ENCODE assay signal across 24 mouse cellular contexts in the genomic region with DNA sequence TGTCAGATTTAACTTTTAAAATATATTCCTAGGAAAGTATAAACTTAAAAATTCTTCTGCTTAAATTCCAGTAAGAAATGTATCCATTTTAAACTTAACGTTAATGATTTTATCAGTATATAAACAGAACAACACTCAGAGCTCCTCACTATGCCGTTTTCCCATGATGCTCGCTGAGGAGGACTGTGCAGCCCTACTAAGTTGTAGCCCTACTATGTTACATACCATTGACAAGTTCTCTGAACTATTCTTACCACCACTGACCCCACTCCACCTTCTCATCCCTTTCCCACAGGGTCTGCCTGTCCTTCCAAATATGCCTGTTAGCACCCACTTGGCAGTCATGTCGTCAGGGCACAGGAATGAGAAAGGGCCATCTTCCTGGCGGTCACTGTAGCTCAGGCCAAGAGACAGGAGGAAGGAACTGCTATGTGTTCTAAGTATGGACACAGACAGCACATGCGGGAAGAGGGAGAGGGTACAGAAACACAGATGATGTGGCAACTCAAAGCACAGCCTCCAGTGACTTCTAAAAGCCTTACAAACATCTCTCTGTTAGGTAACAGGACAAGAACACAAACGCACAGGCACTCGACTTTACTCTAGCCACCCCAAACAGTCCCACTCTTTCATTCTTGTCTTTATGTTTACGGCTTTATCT.
DNase-seq lines count a peak whose midpoint lies in the region; ATAC-seq and TF ChIP-seq lines count a peak whose summit lies in the region.
"Had no signal": no experiment of that assay in that cellular context is flagged by ENCODE, and none has a peak within 500 bp of the region (broad histone marks: within the 10 kb centered on the region; RNA-seq: fewer than 3 reads in every experiment).

No protein-coding gene starts in this region.

- DNase-seq in gastrocnemius, adult 18-20 months (ENCODE audit: low spot score) = peak; percentile 42
- no peak for DNase-seq in gastrocnemius, postnatal 10 days
- peak; percentile 20 for DNase-seq in lung, postnatal 0 days (ENCODE audit: low spot score)
- no peak for DNase-seq in lung, postnatal 25 days (ENCODE audit: low spot score)
- DNase-seq in adrenal gland, adult 8-10 months = no peak
- DNase-seq in liver, embryonic 11.5 days (ENCODE audit: low spot score) = no peak
- DNase-seq: adrenal gland, postnatal 36 days; cerebellum, adult 2 months; cerebellum, postnatal 36 days; heart, postnatal 14 days; lung, postnatal 14 days; right cerebral cortex, adult 18-20 months had no signal

- TF ChIP-seq EP300 in lung, postnatal 0 days (IDR thresholded peaks at IDR 0.05) = no peak

- H3K4me2 ChIP-seq in heart, embryonic 15.5 days = no peak overlapping the region
- H3K4me2 ChIP-seq in heart, embryonic 11.5 days = no peak overlapping the region
- H3K4me2 ChIP-seq in lung, postnatal 0 days (replicated peaks; ENCODE audit: low read depth, low read length) = no peak overlapping the region
- H3K4me2 ChIP-seq in liver, embryonic 11.5 days = no peak overlapping the region
- H3K4me2 ChIP-seq: embryonic facial prominence, embryonic 15.5 days; hindbrain, embryonic 15.5 days; intestine, embryonic 15.5 days; limb, embryonic 15.5 days; midbrain, embryonic 12.5 days; neural tube, embryonic 13.5 days had no signal

- H3K36me3 ChIP-seq in heart, embryonic 15.5 days = no peaks in the 10 kb centered on the region; the same call in 1 of the 2 replicates
- peaks cover 7% of the 10 kb centered on the region for H3K36me3 ChIP-seq in heart, embryonic 11.5 days (ENCODE audit: control insufficient read depth, insufficient read depth, low read length)
- H3K36me3 ChIP-seq in lung, postnatal 0 days (ENCODE audit: insufficient read depth, low read length) = peaks cover 9% of the 10 kb centered on the region; the same call in 1 of the 2 replicates
- no peaks in the 10 kb centered on the region; the same call in 1 of the 2 replicates for H3K36me3 ChIP-seq in liver, embryonic 11.5 days (ENCODE audit: control insufficient read depth, insufficient read depth, low read length)
- H3K36me3 ChIP-seq: hindbrain, embryonic 15.5 days; intestine, embryonic 15.5 days had no signal

- no peak overlapping the region for H3K9ac ChIP-seq in heart, embryonic 15.5 days
- H3K9ac ChIP-seq in heart, embryonic 11.5 days (ENCODE audit: low read depth, low read length) = no peak overlapping the region
- no peak overlapping the region for H3K9ac ChIP-seq in lung, postnatal 0 days (replicated peaks; ENCODE audit: low read depth)
- no peak overlapping the region for H3K9ac ChIP-seq in liver, embryonic 11.5 days (ENCODE audit: low read depth, low read length)
- H3K9ac ChIP-seq: embryonic facial prominence, embryonic 15.5 days; hindbrain, embryonic 15.5 days; intestine, embryonic 15.5 days; limb, embryonic 15.5 days; midbrain, embryonic 12.5 days; neural tube, embryonic 13.5 days had no signal

- peaks cover 17% of the 10 kb centered on the region for H3K4me1 ChIP-seq in heart, embryonic 15.5 days (replicated peaks)
- 0 out of 2 replicates have a peak, but pooled peaks cover 3% of the 10 kb centered on the region for H3K4me1 ChIP-seq in heart, embryonic 11.5 days (ENCODE audit: control insufficient read depth, insufficient read depth, low read length)
- no peaks in the 10 kb centered on the region for H3K4me1 ChIP-seq in lung, postnatal 0 days (ENCODE audit: insufficient read depth, low read depth, low read length)
- no peaks in the 10 kb centered on the region; the same call in 1 of the 2 replicates for H3K4me1 ChIP-seq in liver, embryonic 11.5 days (replicated peaks; ENCODE audit: control insufficient read depth, insufficient read depth, low read length)
- H3K4me1 ChIP-seq: hindbrain, embryonic 15.5 days; intestine, embryonic 15.5 days; limb, embryonic 15.5 days; midbrain, embryonic 12.5 days; neural tube, embryonic 13.5 days had no signal

- TF ChIP-seq CTCF in lung, postnatal 0 days (IDR thresholded peaks at IDR 0.05) = no peak

- H3K27ac ChIP-seq in heart, embryonic 15.5 days = peak overlapping the region; percentile 4; the same call in 1 of the 2 replicates
- no peak overlapping the region for H3K27ac ChIP-seq in heart, embryonic 11.5 days (ENCODE audit: low read depth, low read length)
- H3K27ac ChIP-seq in lung, postnatal 0 days (ENCODE audit: low read length) = no peak overlapping the region
- H3K27ac ChIP-seq in liver, embryonic 11.5 days (ENCODE audit: low read depth, low read length) = no peak overlapping the region
- H3K27ac ChIP-seq: embryonic facial prominence, embryonic 15.5 days; hindbrain, embryonic 15.5 days; intestine, embryonic 15.5 days; limb, embryonic 15.5 days; midbrain, embryonic 12.5 days; neural tube, embryonic 13.5 days; stomach, postnatal 0 days had no signal

- H3K4me3 ChIP-seq in heart, embryonic 15.5 days = no peak overlapping the region
- no peak overlapping the region for H3K4me3 ChIP-seq in heart, embryonic 11.5 days (ENCODE audit: low read depth, low read length)
- H3K4me3 ChIP-seq in lung, postnatal 0 days (ENCODE audit: low read depth, low read length) = no peak overlapping the region
- no peak overlapping the region for H3K4me3 ChIP-seq in liver, embryonic 11.5 days (ENCODE audit: low read depth, low read length)
- H3K4me3 ChIP-seq: embryonic facial prominence, embryonic 15.5 days; hindbrain, embryonic 15.5 days; intestine, embryonic 15.5 days; limb, embryonic 15.5 days; midbrain, embryonic 12.5 days; neural tube, embryonic 13.5 days had no signal

- ATAC-seq in heart, embryonic 15.5 days (replicated peaks; ENCODE audit: insufficient number of reproducible peaks, insufficient read depth, low FRiP score, low read depth) = no peak
- ATAC-seq in heart, embryonic 11.5 days (replicated peaks; ENCODE audit: insufficient number of reproducible peaks, low FRiP score, low TSS enrichment) = no peak
- no peak for ATAC-seq in lung, postnatal 0 days
- ATAC-seq in liver, embryonic 11.5 days (replicated peaks; ENCODE audit: low FRiP score) = no peak
- ATAC-seq: CD4-positive, CD25-positive, alpha-beta regulatory T cell, adult 4 months; forebrain, embryonic 16.5 days; intestine, embryonic 15.5 days had no signal

- H3K9me3 ChIP-seq in heart, embryonic 15.5 days (replicated peaks) = no peaks in the 10 kb centered on the region
- H3K9me3 ChIP-seq in heart, embryonic 11.5 days (replicated peaks; ENCODE audit: control insufficient read depth, low read length) = no peaks in the 10 kb centered on the region
- H3K9me3 ChIP-seq in lung, postnatal 0 days (ENCODE audit: low read length) = no peaks in the 10 kb centered on the region
- H3K9me3 ChIP-seq in liver, embryonic 11.5 days (ENCODE audit: control insufficient read depth, low read length) = no peaks in the 10 kb centered on the region
- H3K9me3 ChIP-seq: embryonic facial prominence, embryonic 15.5 days; G1E; hindbrain, embryonic 15.5 days; intestine, embryonic 15.5 days; limb, embryonic 15.5 days; midbrain, embryonic 12.5 days; neural tube, embryonic 13.5 days had no signal

- WGBS in heart, embryonic 15.5 days = 67% methylated on average over 9 of the region's 9 CpGs
- 77% methylated on average over 9 of the region's 9 CpGs for WGBS in heart, embryonic 11.5 days (ENCODE audit: insufficient replicate concordance)
- 76% methylated on average over 9 of the region's 9 CpGs for WGBS in lung, postnatal 0 days
- WGBS in liver, embryonic 11.5 days = 82% methylated on average over 9 of the region's 9 CpGs

- H3K27me3 ChIP-seq in heart, embryonic 15.5 days = no peaks in the 10 kb centered on the region
- H3K27me3 ChIP-seq in heart, embryonic 11.5 days (ENCODE audit: control insufficient read depth, insufficient read depth, low read length) = no peaks in the 10 kb centered on the region
- H3K27me3 ChIP-seq in lung, postnatal 0 days (replicated peaks; ENCODE audit: insufficient read depth, low read length) = no peaks in the 10 kb centered on the region
- H3K27me3 ChIP-seq in liver, embryonic 11.5 days (replicated peaks; ENCODE audit: control insufficient read depth, insufficient read depth, low read length) = no peaks in the 10 kb centered on the region
- H3K27me3 ChIP-seq: embryonic facial prominence, embryonic 15.5 days; hindbrain, embryonic 15.5 days; intestine, embryonic 15.5 days; limb, embryonic 15.5 days; midbrain, embryonic 12.5 days; neural tube, embryonic 13.5 days had no signal

Comparison
In these comparisons a context has a peak if more than half of its experiments do, and no peak if none do; other contexts are left out.
1. DNase-seq: peak in gastrocnemius, adult 18-20 months (single experiment) and lung, postnatal 0 days (single experiment); none in gastrocnemius, postnatal 10 days (single experiment), lung, postnatal 25 days (single experiment), adrenal gland, adult 8-10 months (single experiment) and liver, embryonic 11.5 days (single experiment).